Mouse (Mus musculus): Measurements from ENCODE around the gene Ubash3a. TPM values are rescaled to one million over a fixed set of nuclear protein-coding genes. Genes with fewer than 3 reads are reported as not detected.

The Ubash3a gene
- 207 TPM for polyA plus RNA-seq (2017; shearing (Covaris generic))

GRCm38 (mm10) chr17:31207771-31208334 lies at the start of gene Ubash3a:
TSS of gene Ubash3a (plus strand) at chr17:31207873.

GRCm38 (mm10) chr17:31165127-31165526 lies 42.5 kb upstream of the Ubash3a start, which contains the start of gene Tff1:
TSS of gene Tff1 (minus strand) at chr17:31165277.

GRCm38 (mm10) chr17:31198877-31199276 lies 8.8 kb upstream of the Ubash3a start, which contains the start of gene Tmprss3:
TSS of gene Tmprss3 (minus strand) at chr17:31198977.

GRCm38 (mm10) chr17:31276922-31277918 lies 69.5 kb downstream of the Ubash3a start, which contains the start of gene Rsph1:
TSS of gene Rsph1 (minus strand) at chr17:31277383.

GRCm38 (mm10) chr17:31286492-31286891 lies 78.8 kb downstream of the Ubash3a start, which contains the start of gene Slc37a1:
TSS of gene Slc37a1 (plus strand) at chr17:31286792.

Other genes starting within 250 kb of the Ubash3a start
- 20.0 TPM for gene Abcg1, start 150.2 kb upstream of the Ubash3a start, polyA plus RNA-seq (2017; shearing (Covaris generic))
- not detected for gene Tff3, start 78.2 kb upstream of the Ubash3a start, polyA plus RNA-seq (2017; shearing (Covaris generic))
- gene Tff2, start 63.6 kb upstream of the Ubash3a start, polyA plus RNA-seq (2017; shearing (Covaris generic)) = not detected
- gene Tff1, start 42.6 kb upstream of the Ubash3a start, polyA plus RNA-seq (2017; shearing (Covaris generic)) = not detected
- gene Tmprss3, start 8.9 kb upstream of the Ubash3a start, polyA plus RNA-seq (2017; shearing (Covaris generic)) = not detected
- 0.88 TPM for gene Rsph1, start 69.5 kb downstream of the Ubash3a start, polyA plus RNA-seq (2017; shearing (Covaris generic))
- gene Slc37a1, start 78.9 kb downstream of the Ubash3a start, polyA plus RNA-seq (2017; shearing (Covaris generic)) = 59.2 TPM
- not detected for gene Pde9a, start 178.3 kb downstream of the Ubash3a start, polyA plus RNA-seq (2017; shearing (Covaris generic))